Mouse (Mus musculus) small intestine, adult 10 weeks (tissue): ENCODE data around the gene Rybp. TPM values are rescaled to one million over a fixed set of nuclear protein-coding genes. Genes with fewer than 3 reads are reported as not detected.

Source experiments
- polyA plus RNA-seq: library from polyadenylated mRNA; stranded (reverse); fragments of 350-450 nt; fragmentation: Illumina TruSeq; extraction: RNeasy Lipid Tissue Mini Kit (QIAGEN cat#74804); gene quantifications from one replicate; pipeline ENCODE4 v1.2.3, GENCODE M21; 2014; ENCODE audit warnings: low replicate concordance

Gene Rybp
- 89.8 TPM for polyA plus RNA-seq

GRCm38 (mm10) chr6:100287334-100288015, at the start of gene Rybp:
Rybp (minus strand) TSS chr6:100287485.

